Mouse (Mus musculus) midbrain, postnatal 0 days (tissue): ENCODE measurements around the gene Mdga1. TPM values are rescaled to one million over a fixed set of nuclear protein-coding genes. Genes with fewer than 3 reads are reported as not detected.

Experiments used
- ATAC-seq: fragments of 200-750 bp; cut with Nextera tagmentation; 2 replicates; pipeline ENCODE4 v1.8.0; 2017; ENCODE audit warnings: moderate number of reproducible peaks, mild to moderate bottlenecking, moderate TSS enrichment, moderate library complexity; ENCODE audit not compliant: low FRiP score
- DNase-seq: peaks from one replicate; pipeline ENCODE4 v3.0.0-alpha.2; 2015; ENCODE audit warnings: low spot score
- H3K27ac ChIP-seq: fragments of 300-500 bp; sonication (generic); 2 replicates; pipeline ENCODE4 v1.5.1; 2014; ENCODE audit warnings: low read depth, mild to moderate bottlenecking, low read length, mixed read lengths
- H3K27me3 ChIP-seq: fragments of 300-500 bp; sonication (generic); 2 replicates; pipeline ENCODE4 v1.6.1; 2014; ENCODE audit warnings: low read length, control low read depth, mixed read lengths; ENCODE audit not compliant: insufficient read depth
- H3K36me3 ChIP-seq: fragments of 300-500 bp; sonication (generic); 2 replicates; pipeline ENCODE4 v1.6.1; 2014; ENCODE audit warnings: low read length, control low read depth, mixed read lengths; ENCODE audit not compliant: insufficient read depth
- H3K4me1 ChIP-seq: fragments of 300-500 bp; sonication (generic); 2 replicates; pipeline ENCODE4 v1.6.1; 2014; ENCODE audit warnings: mild to moderate bottlenecking, control low read depth, antibody characterized with exemption, low read length, mixed read lengths; ENCODE audit not compliant: insufficient read depth
- H3K4me2 ChIP-seq: fragments of 300-500 bp; sonication (generic); 2 replicates; pipeline ENCODE4 v1.6.1; 2014; ENCODE audit warnings: low read depth, mild to moderate bottlenecking, low read length, mixed read lengths; ENCODE audit not compliant: poor library complexity, severe bottlenecking
- H3K4me3 ChIP-seq: fragments of 300-500 bp; sonication (generic); 2 replicates; pipeline ENCODE4 v1.5.1; 2014; ENCODE audit warnings: low read depth, mild to moderate bottlenecking, low read length, moderate library complexity
- H3K9ac ChIP-seq: fragments of 300-500 bp; sonication (generic); replicated peaks from 2 replicates; pipeline ENCODE4 v1.6.1; 2014; ENCODE audit warnings: mild to moderate bottlenecking, low read length, moderate library complexity, mixed read lengths; ENCODE audit not compliant: poor library complexity, severe bottlenecking
- H3K9me3 ChIP-seq: fragments of 300-500 bp; sonication (generic); 2 replicates; pipeline ENCODE4 v1.6.1; 2016; ENCODE audit warnings: low read length, control low read depth
- CTCF ChIP-seq: IDR thresholded peaks from 2 replicates; pipeline ENCODE4 v1.5.1; 2016; ENCODE audit warnings: antibody characterized with exemption, mild to moderate bottlenecking
- WGBS: fragments of 180-500 bp; shearing (Covaris S2); extraction: QIAGEN DNeasy Blood & Tissue Kit; methylation state at CpG from one replicate; pipeline ENCODE4 v1.1.7; 2014; 5-methylcytosine and 5-hydroxymethylcytosine counted together
- polyA plus RNA-seq: library from polyadenylated mRNA; unstranded; fragments of >200 nt; fragmentation: Nextera tagmentation; extraction: Ambion mirVana; gene quantifications from 2 replicates; pipeline ENCODE4 v1.2.1, GENCODE M21; 2015
- total RNA-seq: library from RNA; depleted of rRNA; stranded (reverse); fragments of >200 nt; gene quantifications from 2 replicates; pipeline ENCODE4 v1.2.3, GENCODE M21; 2014

The Mdga1 gene
- total and polyA plus RNA-seq, 2 experiments from 2014 or later, result 16.9 to 64.7 TPM

DNA sequence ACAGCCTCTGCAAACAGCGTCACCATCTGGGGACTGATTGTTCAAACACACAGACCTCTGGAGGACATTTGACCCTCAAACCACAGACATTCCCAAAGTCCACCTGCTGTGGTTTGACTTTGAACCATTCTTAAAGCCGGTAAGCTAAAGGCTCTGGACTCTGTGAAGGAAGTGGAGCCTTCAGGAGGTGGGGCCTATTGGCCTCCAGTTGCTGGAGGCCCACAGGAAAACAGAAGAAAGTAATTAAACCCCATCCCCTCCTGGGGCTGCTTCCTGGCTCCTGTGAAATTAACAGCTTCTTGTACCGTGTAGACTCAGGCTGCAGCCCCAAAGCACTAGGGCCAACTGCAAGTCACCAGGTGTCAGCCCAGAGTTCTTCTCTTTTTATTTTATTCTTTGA is 52.9 kb downstream of the Mdga1 start:
- no peak for ATAC-seq
- 27% methylated on average over 3 of the region's 3 CpGs for WGBS

DNA sequence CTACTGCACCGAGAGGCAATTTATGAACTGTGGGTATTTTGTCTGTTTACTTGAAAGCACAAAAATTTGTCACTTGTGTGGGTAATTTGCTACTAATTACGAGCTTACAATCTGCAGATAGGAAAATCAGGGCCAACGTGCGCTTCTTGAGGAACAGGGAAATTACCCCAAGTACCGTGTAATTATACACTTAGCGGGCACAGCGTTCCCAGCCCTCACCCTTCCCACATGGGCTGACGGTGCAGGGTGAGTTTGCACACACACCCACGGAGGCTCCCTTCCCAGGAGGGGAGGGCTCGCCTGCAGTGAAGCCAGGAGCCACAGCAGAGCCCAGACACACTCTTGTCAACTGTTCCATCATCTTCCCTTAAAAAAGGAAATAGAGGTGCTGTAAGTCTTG is 54.1 kb downstream of the Mdga1 start:
- no peaks in the 10 kb centered on the region for H3K36me3 ChIP-seq
- TF ChIP-seq CTCF, result no peak
- H3K27ac ChIP-seq, result no peak overlapping the region
- DNase-seq (no peak), ATAC-seq (no peak)
- H3K4me3 ChIP-seq, result no peak overlapping the region
- no peaks in the 10 kb centered on the region for H3K9me3 ChIP-seq
- H3K4me2 ChIP-seq, result no peak overlapping the region
- no peaks in the 10 kb centered on the region for H3K4me1 ChIP-seq
- no peaks in the 10 kb centered on the region for H3K27me3 ChIP-seq
- WGBS, result 69% methylated on average over 10 of the region's 10 CpGs
- H3K9ac ChIP-seq, result no peak overlapping the region

More for the DNA sequence above, 52.9 kb downstream of the Mdga1 start:
- H3K4me1 ChIP-seq, result no peaks in the 10 kb centered on the region
- no peak overlapping the region for H3K9ac ChIP-seq
- no peaks in the 10 kb centered on the region for H3K36me3 ChIP-seq
- DNase-seq, result no peak
- H3K4me3 ChIP-seq, result no peak overlapping the region
- H3K27me3 ChIP-seq, result no peaks in the 10 kb centered on the region
- no peak for TF ChIP-seq CTCF
- no peak overlapping the region for H3K4me2 ChIP-seq
- H3K27ac ChIP-seq, result no peak overlapping the region
- H3K9me3 ChIP-seq, result no peaks in the 10 kb centered on the region

DNA sequence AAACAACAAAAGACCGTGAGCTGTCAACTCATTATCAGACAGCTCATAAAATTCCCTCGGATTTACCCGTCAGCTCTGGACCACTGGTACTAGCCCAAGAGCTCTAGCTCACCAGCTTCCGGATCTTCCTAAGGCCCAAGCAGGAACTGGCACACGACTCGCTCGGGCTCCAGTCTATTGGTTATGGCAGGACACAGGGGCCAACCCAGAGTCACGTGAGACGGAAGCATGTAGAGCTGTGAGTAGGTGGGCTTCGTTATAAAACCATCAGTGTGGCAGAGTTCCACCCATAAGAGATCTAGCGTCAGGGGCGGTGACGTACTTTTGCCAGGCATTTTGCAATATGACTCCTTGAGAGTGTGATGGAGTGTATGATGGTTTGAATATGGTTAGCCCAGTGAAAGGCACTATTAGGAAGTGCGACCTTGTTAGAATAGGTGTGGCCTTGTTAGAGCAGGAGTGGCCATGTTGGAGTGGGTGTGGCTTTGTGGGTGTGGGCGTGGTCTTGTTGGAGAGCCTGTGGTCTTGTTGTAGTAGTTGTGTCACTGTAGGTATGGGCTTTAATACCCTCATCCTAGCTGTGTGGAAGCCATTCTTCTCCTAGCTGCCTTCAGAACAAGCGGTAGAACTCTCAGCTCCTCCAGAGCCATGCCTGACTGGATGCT is 56.5 kb downstream of the Mdga1 start:
- H3K27me3 ChIP-seq, result no peaks in the 10 kb centered on the region
- no peak for TF ChIP-seq CTCF
- no peaks in the 10 kb centered on the region for H3K9me3 ChIP-seq
- no peak overlapping the region for H3K27ac ChIP-seq
- H3K4me3 ChIP-seq, result no peak overlapping the region
- ATAC-seq (no peak), DNase-seq (no peak)
- H3K4me1 ChIP-seq, result no peaks in the 10 kb centered on the region
- H3K9ac ChIP-seq, result no peak overlapping the region
- no peaks in the 10 kb centered on the region for H3K36me3 ChIP-seq
- WGBS, result 92% methylated on average over 16 of the region's 16 CpGs
- H3K4me2 ChIP-seq, result no peak overlapping the region

DNA sequence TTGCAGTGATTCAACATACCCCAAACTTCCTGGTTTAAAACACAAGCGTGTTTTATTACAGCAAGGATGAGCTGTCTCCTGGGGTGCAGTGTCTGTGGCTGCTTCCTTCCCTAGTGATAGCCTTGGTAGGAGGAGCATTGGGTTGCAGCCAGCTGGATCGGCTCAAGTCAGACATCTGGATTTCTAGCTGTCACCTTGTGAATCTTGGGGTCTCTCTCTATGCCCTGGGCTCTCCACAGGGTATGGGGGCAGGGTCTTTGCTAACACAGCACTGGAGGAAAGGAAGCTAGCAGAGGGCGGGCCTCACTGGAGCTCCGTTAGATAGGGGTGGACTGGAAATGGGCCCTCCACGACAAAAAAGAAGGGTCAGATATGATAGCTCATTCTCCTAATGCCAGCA is 57.2 kb downstream of the Mdga1 start:
- no peaks in the 10 kb centered on the region for H3K36me3 ChIP-seq
- ATAC-seq, result no peak
- H3K4me2 ChIP-seq, result no peak overlapping the region
- no peaks in the 10 kb centered on the region for H3K9me3 ChIP-seq
- H3K4me3 ChIP-seq, result no peak overlapping the region
- WGBS, result 72% methylated on average over 5 of the region's 5 CpGs
- DNase-seq, result no peak
- no peaks in the 10 kb centered on the region for H3K27me3 ChIP-seq
- no peak overlapping the region for H3K27ac ChIP-seq
- no peaks in the 10 kb centered on the region for H3K4me1 ChIP-seq
- TF ChIP-seq CTCF, result no peak
- no peak overlapping the region for H3K9ac ChIP-seq

DNA sequence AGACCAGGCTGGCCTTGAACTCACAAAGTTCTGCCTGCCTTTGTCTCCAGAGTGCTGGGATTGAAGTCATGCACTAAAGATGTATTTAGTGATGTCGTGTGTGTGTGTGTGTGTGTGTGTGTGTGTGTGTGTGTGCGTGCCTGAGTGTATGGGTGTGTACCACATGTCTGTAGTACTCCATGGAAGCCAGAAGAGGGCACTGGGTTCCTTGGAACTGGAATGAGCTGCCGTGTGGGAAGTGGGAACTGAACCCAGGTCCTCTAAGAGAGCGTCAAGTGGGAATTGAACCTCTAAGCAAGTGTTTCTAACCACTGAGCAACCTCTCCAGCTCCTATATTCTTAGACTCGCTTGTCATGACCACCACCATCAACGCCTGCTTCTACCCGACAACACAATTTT is 60.9 kb downstream of the Mdga1 start:
- no peak overlapping the region for H3K9ac ChIP-seq
- no peaks in the 10 kb centered on the region for H3K27me3 ChIP-seq
- no peaks in the 10 kb centered on the region for H3K4me1 ChIP-seq
- H3K36me3 ChIP-seq, result no peaks in the 10 kb centered on the region
- no peak overlapping the region for H3K4me2 ChIP-seq
- no peak overlapping the region for H3K27ac ChIP-seq
- 91% methylated on average over 7 of the region's 7 CpGs for WGBS
- no peak for DNase-seq
- no peak for TF ChIP-seq CTCF
- no peaks in the 10 kb centered on the region for H3K9me3 ChIP-seq
- H3K4me3 ChIP-seq, result no peak overlapping the region
- ATAC-seq, result no peak

DNA sequence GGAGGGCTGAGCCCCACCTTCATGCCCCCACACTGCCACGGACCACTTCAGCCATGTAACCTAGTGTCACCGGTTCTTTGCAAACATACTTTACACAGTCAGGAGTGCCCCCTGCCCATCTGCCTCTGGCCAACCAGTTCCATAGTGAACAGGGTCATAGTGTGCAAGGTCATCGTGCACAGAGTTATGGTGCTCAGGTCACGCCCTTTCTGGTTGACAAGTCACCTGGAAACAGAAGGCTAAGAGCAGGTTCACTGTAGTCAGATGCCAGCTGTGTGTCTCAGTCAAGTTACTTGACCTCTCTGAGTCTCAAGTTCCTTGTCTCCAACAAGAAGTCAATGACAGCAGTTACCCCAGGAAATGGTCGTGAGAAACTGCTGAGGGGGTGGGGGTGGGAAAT is 65.2 kb downstream of the Mdga1 start:
- TF ChIP-seq CTCF, result no peak
- WGBS, result 64% methylated on average over 5 of the region's 5 CpGs
- H3K9me3 ChIP-seq, result no peaks in the 10 kb centered on the region
- no peak overlapping the region for H3K4me2 ChIP-seq
- H3K27ac ChIP-seq, result no peak overlapping the region
- H3K9ac ChIP-seq, result no peak overlapping the region
- no peak overlapping the region for H3K4me3 ChIP-seq
- no peaks in the 10 kb centered on the region for H3K4me1 ChIP-seq
- ATAC-seq (no peak), DNase-seq (no peak)
- H3K27me3 ChIP-seq, result no peaks in the 10 kb centered on the region
- H3K36me3 ChIP-seq, result no peaks in the 10 kb centered on the region
